Mouse (Mus musculus) embryonic fibroblast, embryonic 13.5 days (primary cell): ENCODE results near the gene Usp28.

Experiments
- CTCF ChIP-seq: IDR thresholded peaks from 2 replicates; pipeline ENCODE4 v1.5.1; 2011; ENCODE audit warnings: mild to moderate bottlenecking, control low read depth, low read length, moderate library complexity, borderline replicate concordance; ENCODE audit not compliant: insufficient read depth
- POLR2A ChIP-seq: IDR thresholded peaks from 2 replicates; pipeline ENCODE4 v1.6.1; 2011; ENCODE audit warnings: low read depth, mild to moderate bottlenecking, control low read depth, low read length, moderate library complexity

DNA sequence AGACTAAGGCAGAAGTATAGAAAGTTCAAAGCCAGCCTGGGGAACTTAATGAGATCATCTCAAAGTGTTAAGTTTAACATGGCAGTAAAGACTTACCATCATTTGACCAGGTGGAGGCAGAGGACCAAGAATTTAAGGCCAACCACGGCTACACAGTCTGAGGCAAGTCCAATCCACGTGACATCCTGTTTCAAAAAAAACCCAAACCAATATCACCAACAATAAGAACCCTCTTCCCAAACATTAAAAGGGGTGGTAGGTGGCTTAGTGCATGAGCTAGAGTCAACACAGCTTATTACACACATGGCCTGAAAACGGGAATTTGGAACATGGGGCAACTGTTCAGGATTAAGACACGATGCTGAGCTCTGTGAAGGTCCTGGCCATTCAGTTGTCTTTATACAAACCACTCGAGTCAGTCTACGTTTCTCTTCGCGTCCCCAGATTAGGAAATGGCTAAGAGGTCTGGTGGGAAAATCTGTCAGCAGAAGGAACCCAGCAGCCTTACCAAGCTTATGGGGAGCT lies 793 bp upstream of the Usp28 start:
- TF ChIP-seq CTCF (no peak), POLR2A (no peak)
